Mouse (Mus musculus) v-Abl transformed pro-B cells (cell line): ENCODE results near the gene Cfdp1.

Experiments used
- in situ Hi-C, 2 experiments: fragments of 400-800 bp; cut with MboI; formaldehyde crosslinking; loops; one replicate each; pipeline ENCODE4 v1.15.1; 2025; ENCODE audit not compliant: unreplicated experiment in 2 of 2

The Cfdp1 gene

DNA sequence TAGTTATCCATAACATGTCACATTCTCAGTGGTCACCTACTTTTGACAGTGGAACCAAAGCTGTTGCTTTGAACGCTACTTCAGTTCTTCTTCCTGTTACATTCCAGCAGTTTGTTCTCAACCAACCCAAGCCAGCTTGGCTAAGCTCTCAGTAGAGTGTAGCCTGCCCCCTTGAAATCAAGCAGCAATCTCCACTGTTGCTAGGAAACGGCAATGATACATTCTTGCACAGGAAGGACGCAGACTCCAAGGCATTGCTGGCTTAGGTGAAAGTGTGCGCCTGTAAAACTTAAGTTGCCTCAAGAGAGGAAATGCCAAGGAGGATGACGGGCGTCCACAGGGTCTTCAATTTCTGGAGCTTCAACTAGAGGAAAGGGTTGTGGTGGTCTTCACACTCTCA, 11.8 kb upstream of the Cfdp1 start:
- in situ Hi-C loops = loop anchor here in 1 of 2 experiments (25.0 kb wide), 1 partner anchor 1771 kb away; the partner anchor contains the start of genes Mon1b and Syce1l

DNA sequence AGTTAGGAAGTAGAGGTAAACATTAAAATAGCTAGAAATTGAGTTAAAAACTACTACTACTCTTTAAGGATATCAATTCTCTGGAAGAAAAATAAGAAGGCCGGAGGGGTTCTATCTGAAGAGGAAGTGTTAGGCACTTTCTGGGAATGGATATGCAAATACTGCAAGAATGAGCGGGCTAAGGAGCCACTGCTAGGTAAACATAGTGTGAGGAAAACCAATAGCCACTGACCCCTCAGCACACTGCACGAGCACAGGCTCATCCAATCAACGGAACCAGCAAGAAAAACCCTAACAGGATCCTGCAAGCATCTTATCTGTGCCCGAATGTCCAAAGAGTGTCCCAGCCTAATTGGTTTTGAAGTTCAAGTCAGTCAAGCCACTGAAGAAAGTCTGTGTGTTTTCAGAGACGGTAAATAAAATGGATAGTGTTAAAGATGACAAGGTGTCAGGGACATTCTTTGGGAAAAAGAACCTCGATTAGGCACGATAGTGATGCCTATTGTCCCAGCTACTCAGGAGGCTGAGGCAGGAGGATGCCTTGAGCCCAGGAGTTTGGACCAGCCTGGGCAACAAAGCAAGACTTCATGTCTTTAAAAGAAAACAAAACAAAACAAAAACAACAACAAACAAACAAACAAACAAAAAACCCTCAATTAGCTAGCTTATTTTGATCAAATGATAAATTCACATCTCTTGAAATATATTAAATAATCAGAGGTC, 11.2 kb upstream of the Cfdp1 start:
- in situ Hi-C loops = loop anchor here in 1 of 2 experiments (25.0 kb wide), 1 partner anchor 1772 kb away; the partner anchor contains the start of genes Mon1b and Syce1l

DNA sequence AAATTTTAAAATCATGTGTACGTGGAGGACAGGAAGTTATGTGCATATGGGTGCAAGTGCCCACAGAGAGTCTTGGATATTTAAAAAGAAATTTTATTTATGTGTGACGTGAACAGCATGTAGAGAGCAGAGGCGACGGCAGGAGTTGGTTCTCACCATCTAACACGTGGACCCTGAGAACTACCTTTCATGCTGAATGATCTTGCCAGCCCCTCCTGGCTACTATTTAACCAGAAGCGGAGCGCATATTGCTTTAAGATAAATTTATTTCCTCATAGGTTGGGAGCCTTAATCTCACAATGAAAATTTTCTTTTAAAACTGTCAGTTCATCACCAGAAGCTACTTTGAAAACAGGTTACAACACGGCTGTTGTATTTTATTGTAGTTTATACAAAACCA, 10.6 kb upstream of the Cfdp1 start:
- in situ Hi-C loops = loop anchor here in 1 of 2 experiments (25.0 kb wide), 1 partner anchor 1773 kb away; the partner anchor contains the start of genes Mon1b and Syce1l

DNA sequence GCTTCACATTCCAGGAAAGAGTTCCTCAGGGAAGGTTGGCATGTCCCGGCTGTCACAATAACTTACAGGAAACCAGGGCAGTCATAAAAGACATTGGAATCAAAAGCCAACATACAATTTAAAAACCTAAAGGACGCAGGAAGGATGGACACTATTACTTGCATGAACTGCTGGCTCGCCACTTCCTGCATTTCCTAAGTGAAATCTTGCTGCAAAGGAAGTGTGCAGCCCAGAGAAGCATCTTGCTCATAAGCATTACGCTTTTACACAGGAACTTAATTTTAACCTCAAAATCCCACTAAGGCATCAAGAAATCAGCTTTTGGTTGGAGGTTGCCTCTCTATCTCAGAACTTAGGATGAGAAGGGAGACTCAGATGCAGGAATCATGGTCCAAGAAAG, 9.2 kb upstream of the Cfdp1 start:
- in situ Hi-C loops = loop anchor here in 1 of 2 experiments (25.0 kb wide), 1 partner anchor 1774 kb away; the partner anchor contains the start of genes Mon1b and Syce1l

DNA sequence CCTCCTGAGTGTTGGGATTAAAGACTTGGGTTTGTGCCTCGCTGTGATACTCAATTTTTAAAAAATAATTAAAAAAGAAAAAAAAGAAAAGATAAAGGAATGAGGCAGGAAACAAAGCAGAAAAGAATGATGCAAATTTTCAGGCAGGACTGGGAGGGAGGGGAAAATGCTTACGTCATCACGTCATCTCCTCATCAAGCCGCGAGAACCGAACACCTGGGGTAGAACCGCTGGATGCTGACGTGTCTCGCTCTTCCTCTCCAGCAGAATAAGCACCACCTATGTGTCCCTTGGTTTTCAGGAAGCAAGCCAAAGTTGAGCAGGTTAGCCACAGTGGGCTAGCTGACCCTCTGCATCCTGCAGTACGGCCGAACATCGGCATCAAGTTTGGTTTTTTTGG, 1.9 kb upstream of the Cfdp1 start:
- in situ Hi-C loops = loop anchor here in 1 of 2 experiments (25.0 kb wide), 1 partner anchor 1781 kb away; the partner anchor contains the start of genes Mon1b and Syce1l

DNA sequence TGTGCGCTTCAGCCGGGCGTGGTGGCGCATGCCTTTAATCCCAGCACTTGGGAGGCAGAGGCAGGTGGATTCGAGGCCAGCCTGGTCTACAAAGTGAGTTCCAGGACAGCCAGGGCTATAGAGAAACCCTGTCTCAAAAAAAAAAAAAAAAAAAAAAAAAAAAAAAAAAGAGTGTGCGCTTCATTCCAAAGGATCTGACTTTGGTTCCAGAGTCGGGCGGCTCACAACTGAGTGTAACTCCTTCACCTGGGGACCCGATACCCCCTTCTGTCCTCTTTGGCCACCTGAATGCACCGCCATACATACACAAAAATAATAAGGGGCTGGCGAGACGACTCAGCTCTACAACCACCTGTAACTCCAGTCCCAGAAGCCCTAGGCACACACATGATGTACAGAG, 872 bp downstream of the Cfdp1 start:
- in situ Hi-C loops = loop anchor here in 1 of 2 experiments (25.0 kb wide), 1 partner anchor 1784 kb away; the partner anchor contains the start of genes Mon1b and Syce1l

DNA sequence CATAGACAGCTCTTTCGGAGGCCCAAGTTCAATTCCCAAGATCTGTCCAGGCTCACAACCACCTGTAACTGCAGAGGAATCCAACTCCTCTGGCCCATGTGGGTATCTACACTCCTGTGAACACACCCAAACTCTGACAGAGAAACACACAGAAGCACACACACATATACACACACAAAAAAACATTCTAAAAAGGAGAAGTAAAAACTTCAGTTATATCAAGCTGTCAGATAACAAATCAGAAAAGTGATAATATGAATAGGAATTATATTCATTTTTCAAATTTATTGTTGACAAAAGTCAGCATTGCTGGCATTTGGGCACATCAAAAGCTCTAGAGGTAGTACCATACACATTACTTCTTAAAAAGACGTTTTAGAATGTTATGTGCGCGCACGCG, 7.3 kb downstream of the Cfdp1 start:
- in situ Hi-C loops = loop anchor here (25.0 kb wide), 2 partner anchors 334 to 384 kb away; partner anchors contain the start of gene Wdr59 (in 1 of the 2)

DNA sequence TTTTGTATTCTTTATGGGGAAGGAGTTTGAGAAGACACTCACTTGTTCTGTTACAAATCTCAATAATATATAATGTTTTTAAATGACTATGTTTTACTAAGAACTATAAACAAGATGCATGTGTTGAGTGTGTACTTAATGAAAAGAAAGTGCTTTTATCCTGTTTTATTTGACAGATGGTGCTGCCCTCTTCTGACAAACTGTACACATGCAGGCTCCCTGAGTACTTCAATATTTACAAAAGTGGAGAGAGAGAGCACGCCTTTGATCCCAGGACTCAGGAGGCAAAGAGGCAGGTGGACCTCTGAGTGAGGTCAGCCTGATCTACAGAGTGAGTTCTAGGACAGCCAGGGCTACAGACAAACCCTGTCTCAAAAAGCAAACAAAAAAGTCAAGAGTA, 18.6 kb downstream of the Cfdp1 start:
- in situ Hi-C loops = loop anchor here (5.0 to 25.0 kb wide), 6 partner anchors 121 to 501 kb away; partner anchors contain the start of genes Mlkl (in 1 of the 2) and Wdr59 (in 1 of the 2)

DNA sequence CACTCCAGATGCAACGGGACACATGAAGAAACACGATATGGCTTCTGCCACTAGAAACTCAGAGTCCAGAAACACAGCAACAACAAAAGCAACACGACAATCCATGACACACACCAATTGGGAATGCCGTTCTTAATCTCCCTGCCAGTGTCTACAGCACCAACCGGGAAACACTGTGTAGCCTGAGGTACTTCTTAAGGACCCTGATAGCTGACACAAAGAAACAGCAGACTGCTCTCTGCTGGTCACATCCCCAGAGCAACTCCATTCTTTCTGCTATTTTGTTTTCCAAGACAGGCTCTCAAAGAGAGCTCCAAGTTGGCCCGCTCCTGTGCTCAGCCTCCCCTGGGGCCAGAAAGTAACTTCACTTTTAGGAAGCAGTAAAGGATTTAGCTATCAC, 20.1 kb downstream of the Cfdp1 start:
- in situ Hi-C loops = loop anchor here (10.0 to 25.0 kb wide), 4 partner anchors 119 to 499 kb away; partner anchors contain the start of genes Mlkl (in 1 of the 2) and Wdr59 (in 1 of the 2)

DNA sequence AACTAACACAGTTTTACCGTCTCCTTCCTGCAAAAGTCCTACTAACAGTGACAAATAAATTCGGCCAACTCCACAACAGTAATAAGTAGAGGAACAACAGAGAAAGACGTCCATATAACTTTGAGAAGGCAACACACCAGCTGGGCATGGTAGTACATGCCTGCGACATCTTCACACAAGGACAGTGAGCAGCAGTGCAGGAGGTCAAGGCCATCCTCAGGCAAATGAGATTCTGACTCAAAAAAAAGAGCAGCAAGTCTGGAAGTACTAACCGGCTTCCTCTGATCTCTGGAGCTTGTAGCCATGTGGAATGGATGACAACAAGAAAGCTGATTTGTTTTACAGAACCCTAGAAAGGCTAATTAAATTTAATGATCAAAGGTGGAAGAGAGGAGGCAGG, 21.1 kb downstream of the Cfdp1 start:
- in situ Hi-C loops = loop anchor here (10.0 to 25.0 kb wide), 4 partner anchors 118 to 498 kb away; partner anchors contain the start of genes Mlkl (in 1 of the 2) and Wdr59 (in 1 of the 2)

DNA sequence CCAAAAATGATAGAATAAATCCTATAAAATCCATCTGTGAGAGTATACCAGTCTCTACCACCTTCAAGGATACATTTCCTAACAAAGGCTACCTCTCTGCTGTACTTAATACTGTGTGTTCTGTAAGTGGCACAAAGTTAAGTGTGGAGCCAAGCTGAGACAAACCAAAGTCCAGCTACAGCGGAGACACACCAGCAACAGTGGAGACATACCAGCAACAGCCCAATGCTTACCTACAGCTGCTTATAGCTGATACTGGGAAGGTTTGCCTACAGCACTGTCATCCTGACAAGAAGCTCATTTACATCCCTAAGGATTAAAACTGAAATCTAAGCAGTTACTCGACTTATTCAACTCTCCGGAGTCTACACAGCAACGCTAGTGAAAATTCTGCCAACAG, 22.1 kb downstream of the Cfdp1 start:
- in situ Hi-C loops = loop anchor here (10.0 to 25.0 kb wide), 4 partner anchors 117 to 497 kb away; partner anchors contain the start of genes Mlkl (in 1 of the 2) and Wdr59 (in 1 of the 2)

DNA sequence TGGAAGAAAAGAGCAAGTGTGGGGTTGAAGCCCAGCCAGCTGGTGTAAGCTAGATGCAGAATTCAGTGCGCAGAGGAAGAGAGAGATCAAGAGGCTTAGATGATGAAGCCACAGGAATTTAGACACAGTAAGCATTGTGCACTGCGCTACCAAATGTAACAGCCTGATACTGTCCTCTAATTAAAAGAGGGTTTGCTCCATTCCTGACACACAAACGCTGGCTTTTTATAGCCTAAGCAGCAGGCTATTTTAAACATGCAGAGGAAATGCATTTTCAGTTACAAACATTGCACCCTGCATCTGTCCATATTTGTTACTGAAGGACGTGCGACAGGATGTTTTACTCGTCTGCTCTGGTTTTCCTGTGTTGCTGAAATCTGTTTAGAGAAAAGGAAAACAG, 25.5 kb downstream of the Cfdp1 start:
- in situ Hi-C loops = loop anchor here (25.0 kb wide), 2 partner anchors 316 to 366 kb away; partner anchors contain the start of gene Wdr59 (in 1 of the 2)

DNA sequence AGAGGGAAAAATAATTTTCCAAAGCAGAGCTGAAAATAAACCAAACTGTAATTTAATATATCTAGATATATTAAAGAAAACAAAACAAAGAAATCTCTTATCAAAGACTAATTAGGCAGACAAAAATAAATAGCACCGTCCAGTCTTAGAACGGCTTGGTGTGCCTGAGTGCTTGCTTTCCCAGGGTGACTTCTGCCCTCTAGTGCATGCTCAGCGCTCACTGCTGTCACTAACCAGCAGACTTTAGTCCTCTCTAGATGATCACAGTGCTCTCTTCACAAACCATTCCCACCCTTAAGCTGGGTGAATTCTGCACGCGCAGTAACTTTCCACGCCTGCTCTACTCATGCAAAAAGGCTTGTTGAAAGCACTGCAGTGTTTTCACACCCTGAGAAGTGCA, 28.9 kb downstream of the Cfdp1 start:
- in situ Hi-C loops = loop anchor here (25.0 kb wide), 2 partner anchors 313 to 363 kb away; partner anchors contain the start of gene Wdr59 (in 1 of the 2)

DNA sequence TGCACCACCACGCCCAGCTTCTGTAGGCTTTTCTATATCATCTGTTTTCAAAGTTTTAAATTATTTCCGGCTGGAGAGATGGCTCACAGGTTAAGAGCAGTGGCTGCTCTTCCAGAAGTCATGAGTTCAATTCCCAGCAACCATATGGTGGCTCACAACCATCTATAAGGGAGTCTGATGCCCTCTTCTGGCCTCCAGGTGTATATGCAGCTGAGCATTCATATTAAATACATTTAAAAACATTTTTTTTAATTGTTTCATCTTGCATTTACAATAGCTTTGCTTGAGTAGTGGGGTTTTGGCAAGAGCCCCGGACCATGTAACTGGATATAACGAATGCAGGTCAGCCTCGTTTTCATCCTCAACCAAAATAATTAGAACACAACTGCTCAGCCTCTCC, 29.8 kb downstream of the Cfdp1 start:
- in situ Hi-C loops = no loop called here

DNA sequence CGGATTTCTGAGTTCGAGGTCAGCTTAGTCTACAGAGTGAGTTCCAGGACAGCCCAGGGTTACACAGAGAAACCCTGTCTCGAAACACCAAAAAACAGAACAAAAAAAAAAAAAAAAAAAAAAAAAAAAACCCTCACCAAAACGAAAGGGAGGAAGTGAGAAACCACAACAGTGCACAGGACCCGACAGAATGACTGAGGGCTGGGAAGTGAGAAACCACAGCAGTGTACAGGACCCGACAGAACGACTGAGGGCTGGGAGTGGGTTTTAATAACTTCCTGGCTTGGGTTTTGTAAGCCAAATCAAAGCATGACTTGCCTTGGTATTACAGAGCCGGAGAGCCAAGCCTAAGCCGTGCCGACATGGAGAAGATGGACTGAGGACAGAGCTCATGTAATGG, 32.9 kb downstream of the Cfdp1 start:
- in situ Hi-C loops = no loop called here

DNA sequence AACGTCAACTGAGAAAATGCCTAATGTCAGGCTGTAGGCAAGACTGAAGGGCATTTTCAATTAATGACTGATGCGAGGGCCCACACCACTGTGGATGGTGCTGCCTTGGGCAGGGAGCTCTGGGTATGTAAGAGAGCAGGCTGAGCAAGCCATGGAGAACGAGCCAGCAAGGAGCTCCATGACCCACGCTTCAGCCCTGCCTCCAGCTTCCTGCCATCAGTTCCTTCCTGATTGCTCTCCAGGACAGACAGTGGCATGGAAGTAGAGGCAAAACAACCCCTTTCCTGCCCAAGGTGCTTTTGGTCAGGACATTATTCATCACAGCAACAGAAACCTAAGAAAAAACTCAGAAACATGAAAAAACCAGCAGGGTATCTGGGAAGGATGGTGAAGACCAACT, 33.4 kb downstream of the Cfdp1 start:
- in situ Hi-C loops = no loop called here

DNA sequence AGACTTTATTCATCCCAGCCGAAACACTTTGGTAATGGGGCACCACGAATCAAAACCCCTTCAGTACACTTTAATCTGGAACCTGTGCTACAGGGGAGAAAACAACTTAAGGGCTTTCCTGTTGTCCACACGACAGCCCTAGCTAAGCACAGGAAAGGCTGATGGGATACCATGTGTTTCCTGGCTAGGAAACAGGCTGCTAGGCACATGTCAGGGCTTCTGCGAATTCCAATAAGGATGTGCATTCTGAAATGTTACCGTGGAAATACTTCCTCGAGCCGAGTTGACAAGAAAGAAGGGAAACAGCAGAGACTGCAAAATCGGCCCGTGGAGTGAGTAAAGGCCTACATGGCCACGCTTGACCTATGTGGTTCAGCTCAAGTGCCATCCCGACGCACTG, 34.1 kb downstream of the Cfdp1 start:
- in situ Hi-C loops = no loop called here

DNA sequence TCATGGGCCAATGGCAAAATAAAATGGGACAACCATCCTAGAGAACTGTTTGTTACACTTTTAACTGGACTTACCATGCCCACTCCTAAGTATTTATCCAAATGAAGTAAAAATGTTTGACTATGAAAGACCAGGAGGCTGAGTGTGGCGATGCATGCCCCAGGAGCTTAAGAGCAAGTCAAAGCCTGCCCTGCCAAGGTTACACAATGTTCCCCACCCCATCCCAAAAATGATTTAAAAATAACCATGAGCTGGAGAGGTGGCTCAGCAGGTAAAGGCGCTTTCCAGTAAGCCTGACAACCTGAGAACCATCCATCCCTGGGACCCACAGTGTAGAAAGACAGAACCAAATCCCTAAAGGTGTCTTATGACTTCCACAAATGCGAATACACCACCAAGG, 35.5 kb downstream of the Cfdp1 start:
- in situ Hi-C loops = no loop called here

DNA sequence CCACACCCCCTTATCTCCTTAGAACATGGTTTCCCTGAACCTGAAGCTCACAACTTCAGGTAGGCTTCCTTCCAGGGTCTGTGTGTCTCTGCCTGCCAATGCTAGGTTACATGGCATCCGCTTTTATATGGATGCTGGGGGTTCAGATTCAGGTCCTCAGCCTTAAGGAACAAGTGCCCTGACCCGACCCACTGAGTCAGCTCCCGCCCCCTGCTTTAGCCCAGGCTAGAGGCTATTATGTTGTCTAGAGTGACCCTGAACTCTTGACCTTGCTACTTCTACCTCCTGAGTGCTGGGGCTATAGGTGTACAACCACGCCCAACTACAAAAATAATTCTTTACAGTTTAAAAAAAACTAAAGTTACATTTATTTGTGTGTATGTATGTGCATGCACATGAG, 39.0 kb downstream of the Cfdp1 start:
- in situ Hi-C loops = no loop called here

DNA sequence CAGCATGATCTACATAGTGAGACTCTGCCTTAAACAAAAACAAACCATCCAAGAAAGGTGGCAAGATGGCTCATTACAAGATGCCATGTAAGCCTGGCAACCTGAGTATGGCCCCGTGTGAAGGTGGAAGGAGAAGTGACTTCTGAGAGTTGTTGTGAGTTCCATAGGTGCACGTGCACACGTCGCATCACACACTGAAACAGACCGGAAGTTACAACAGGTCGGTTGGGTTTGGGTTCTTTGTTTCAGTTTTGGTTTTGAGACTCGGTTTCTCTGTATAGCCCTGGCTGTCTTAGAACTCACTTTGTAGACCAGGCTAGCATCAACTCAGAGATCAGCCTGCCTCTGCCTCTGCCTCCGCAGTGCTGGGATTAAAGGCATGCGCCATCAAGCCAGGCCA, 40.3 kb downstream of the Cfdp1 start:
- in situ Hi-C loops = no loop called here

DNA sequence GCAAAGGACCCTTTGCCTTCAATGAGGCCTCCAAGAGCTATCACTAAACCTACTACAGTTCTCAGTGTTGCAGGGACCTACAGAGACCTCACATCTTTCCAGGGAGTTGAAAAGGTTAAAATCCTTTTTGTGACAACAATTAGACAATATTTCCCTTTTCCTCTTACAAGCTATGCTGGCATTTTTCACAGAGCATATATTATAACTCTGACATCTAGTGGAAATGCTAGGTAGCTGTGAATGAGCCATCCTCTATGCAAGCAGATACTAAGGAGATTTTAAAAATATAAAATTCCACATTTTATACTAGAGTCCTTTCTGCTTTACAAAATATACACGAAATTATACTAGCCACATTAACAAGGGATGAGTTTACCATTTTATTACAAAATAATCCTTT, 41.3 kb downstream of the Cfdp1 start:
- in situ Hi-C loops = no loop called here
